Mouse (Mus musculus) c-Kit-positive CD71-positive TER-119-negative erythroid progenitor cells, embryonic 14.5 days (primary cell): ENCODE data around the gene Vmn2r8.
"Not testable (repeated sequence)": the region's sequence is repeated elsewhere in the genome, so short reads cannot be mapped to it uniquely, and the experiment has no call there.

Experiments used
- DNase-seq: peaks from one replicate; pipeline ENCODE4 v3.0.0-alpha.2; 2013; ENCODE audit warnings: low read depth

The Vmn2r8 gene

GRCm38 (mm10) chr5:108808750-108809149 is at the start of gene Vmn2r8:
Gene Vmn2r8 (minus strand): TSS chr5:108808850.
- not testable (repeated sequence) for DNase-seq

- not testable (repeated sequence) for DNase-seq
Measured at GRCm38 (mm10) chr5:108852501-108852900, 43.9 kb upstream of the Vmn2r8 start, which contains the start of gene Vmn2r9. Gene Vmn2r9 (minus strand): TSS chr5:108852601.

- DNase-seq = no peak
Measured at GRCm38 (mm10) chr5:108849466-108849865, 40.8 kb upstream of the Vmn2r8 start.

- no peak for DNase-seq
Measured at GRCm38 (mm10) chr5:108836156-108836555, 27.5 kb upstream of the Vmn2r8 start.

GRCm38 (mm10) chr5:108823276-108823675 is 14.6 kb upstream of the Vmn2r8 start:
- DNase-seq = no peak

- DNase-seq = no peak
Measured at GRCm38 (mm10) chr5:108803646-108804045, 5.0 kb downstream of the Vmn2r8 start.

GRCm38 (mm10) chr5:108795263-108795662 is 13.4 kb downstream of the Vmn2r8 start, which contains the start of gene Tmed11:
Gene Tmed11 (minus strand): TSS chr5:108795363.
- not testable (repeated sequence) for DNase-seq

GRCm38 (mm10) chr5:108790385-108790784 is 18.3 kb downstream of the Vmn2r8 start:
- not testable (repeated sequence) for DNase-seq

GRCm38 (mm10) chr5:108774630-108775306 is 33.9 kb downstream of the Vmn2r8 start, which contains the start of gene Rnf212:
Gene Rnf212 (minus strand): TSS chr5:108774982.
- DNase-seq = no peak

GRCm38 (mm10) chr5:108760002-108760401 is 48.6 kb downstream of the Vmn2r8 start:
- DNase-seq = no peak

GRCm38 (mm10) chr5:108758396-108758795 is 50.3 kb downstream of the Vmn2r8 start:
- DNase-seq = no peak

GRCm38 (mm10) chr5:108751258-108751657 is 57.4 kb downstream of the Vmn2r8 start:
- DNase-seq = not testable (repeated sequence)

GRCm38 (mm10) chr5:108750328-108751210 is 58.1 kb downstream of the Vmn2r8 start:
- DNase-seq = peak; percentile 32

- DNase-seq = no peak
Measured at GRCm38 (mm10) chr5:108744629-108745028, 64.0 kb downstream of the Vmn2r8 start.

- peak; percentile 44 for DNase-seq
Measured at GRCm38 (mm10) chr5:108743856-108744255, 64.8 kb downstream of the Vmn2r8 start.

- no peak for DNase-seq
Measured at GRCm38 (mm10) chr5:108742596-108742995, 66.1 kb downstream of the Vmn2r8 start.

GRCm38 (mm10) chr5:108741844-108742243 is 66.8 kb downstream of the Vmn2r8 start:
- DNase-seq = no peak
